Mouse (Mus musculus) megakaryocyte, embryonic 14.5 days (primary cell): ENCODE measurements around the gene Lrrc45. TPM values are rescaled to one million over a fixed set of nuclear protein-coding genes. Genes with fewer than 3 reads are reported as not detected.

Experiments used
- H3K27me3 ChIP-seq: replicated peaks from 2 replicates; pipeline ENCODE3; 2012; ENCODE audit warnings: inconsistent platforms
- H3K36me3 ChIP-seq: replicated peaks from 2 replicates; pipeline ENCODE3; 2012; ENCODE audit warnings: low read length, inconsistent platforms, mixed read lengths
- H3K4me1 ChIP-seq: 2 replicates; pipeline ENCODE4 v1.6.1; 2012; ENCODE audit warnings: inconsistent platforms
- H3K4me3 ChIP-seq: replicated peaks from 2 replicates; pipeline ENCODE3; 2012; ENCODE audit warnings: moderate library complexity, mild to moderate bottlenecking, inconsistent platforms
- H3K9me3 ChIP-seq: 2 replicates; pipeline ENCODE4 v1.6.1; 2012; ENCODE audit warnings: inconsistent platforms
- FLI1 ChIP-seq: IDR thresholded peaks from 2 replicates; pipeline ENCODE4 v1.6.1; 2012; ENCODE audit warnings: low read length, inconsistent platforms, mixed read lengths
- GATA1 ChIP-seq: IDR thresholded peaks from 3 replicates; pipeline ENCODE4 v1.6.1; 2012; ENCODE audit warnings: mixed read lengths, low read length, inconsistent platforms, borderline replicate concordance
- polyA plus RNA-seq: library from polyadenylated mRNA; stranded (reverse); fragments of >175 nt; gene quantifications from 2 replicates; pipeline ENCODE4 v1.2.3, GENCODE M21; 2012; ENCODE audit warnings: low replicate concordance; ENCODE audit not compliant: insufficient read depth

Lrrc45 gene
- polyA plus RNA-seq, 1 experiment: 23.5 TPM

DNA sequence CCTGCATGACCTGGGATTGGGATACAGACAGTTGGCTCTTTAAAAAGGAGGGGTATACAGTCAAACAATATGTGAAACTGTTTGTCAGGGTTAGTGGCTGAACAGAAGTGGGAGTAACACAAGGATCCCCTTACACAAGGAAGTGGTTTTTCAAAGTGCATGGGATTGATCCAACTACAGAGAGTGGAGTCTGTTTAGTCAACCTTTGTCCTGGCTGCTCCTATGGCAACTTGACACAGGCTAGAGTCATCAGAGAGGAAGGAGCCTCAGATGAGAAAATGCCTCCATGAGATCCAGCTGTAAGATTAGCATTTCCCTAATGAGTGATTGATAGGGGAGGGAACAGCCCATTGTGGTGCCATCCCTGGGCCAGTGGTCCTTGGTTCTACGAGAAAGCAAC is 54.5 kb downstream of the Lrrc45 start:
- no peaks in the 10 kb centered on the region for H3K9me3 ChIP-seq
- peaks cover 37% of the 10 kb centered on the region for H3K27me3 ChIP-seq
- H3K36me3 ChIP-seq: no peaks in the 10 kb centered on the region
- H3K4me1 ChIP-seq: peaks cover 19% of the 10 kb centered on the region
- H3K4me3 ChIP-seq: no peak overlapping the region
- TF ChIP-seq FLI1 (no peak), GATA1 (no peak)

Other genes starting within 250 kb of the Lrrc45 start
- gene Arl16, start 246.3 kb upstream of the Lrrc45 start, polyA plus RNA-seq: 12.1 and 61.1 TPM in 2 replicates
- 217 and 285 TPM in 2 replicates for gene Mrpl12, start 229.3 kb upstream of the Lrrc45 start, polyA plus RNA-seq
- 47.3 and 132 TPM in 2 replicates for gene Slc25a10, start 222.1 kb upstream of the Lrrc45 start, polyA plus RNA-seq
- gene Gcgr, start 183.2 kb upstream of the Lrrc45 start, polyA plus RNA-seq: not detected in 2 replicates
- 227 and 338 TPM in 2 replicates for gene Mcrip1, start 164.2 kb upstream of the Lrrc45 start, polyA plus RNA-seq
- 0.25 TPM in 1 of 2 replicates, not detected in the other for gene Ppp1r27, start 162.8 kb upstream of the Lrrc45 start, polyA plus RNA-seq
- gene P4hb, start 140.7 kb upstream of the Lrrc45 start, polyA plus RNA-seq: 1,223 and 1,872 TPM in 2 replicates
- gene Arhgdia, start 132.3 kb upstream of the Lrrc45 start, polyA plus RNA-seq: 1,582 and 1,923 TPM in 2 replicates
- gene Alyref, start 115.6 kb upstream of the Lrrc45 start, polyA plus RNA-seq: 25.9 and 253 TPM in 2 replicates
- gene Anapc11, start 115.5 kb upstream of the Lrrc45 start, polyA plus RNA-seq: 247 and 315 TPM in 2 replicates
- gene Npb, start 105.4 kb upstream of the Lrrc45 start, polyA plus RNA-seq: 2.7 and 7.7 TPM in 2 replicates
- 143 and 168 TPM in 2 replicates for gene Pcyt2, start 96.0 kb upstream of the Lrrc45 start, polyA plus RNA-seq
- 275 and 278 TPM in 2 replicates for gene Sirt7, start 88.7 kb upstream of the Lrrc45 start, polyA plus RNA-seq
- gene Mafg, start 80.3 kb upstream of the Lrrc45 start, polyA plus RNA-seq: 59.5 and 102 TPM in 2 replicates
- gene Pycr1, start 70.2 kb upstream of the Lrrc45 start, polyA plus RNA-seq: 3.6 and 7.7 TPM in 2 replicates
- gene Myadml2, start 65.8 kb upstream of the Lrrc45 start, polyA plus RNA-seq: 0.44 TPM in 1 of 2 replicates, not detected in the other
- 0.46 TPM in 1 of 2 replicates, not detected in the other for gene Notum, start 52.8 kb upstream of the Lrrc45 start, polyA plus RNA-seq
- gene Aspscr1, start 41.0 kb upstream of the Lrrc45 start, polyA plus RNA-seq: 237 and 458 TPM in 2 replicates
- gene Cenpx, start 187 bp upstream of the Lrrc45 start, polyA plus RNA-seq: 93.0 and 128 TPM in 2 replicates
- 1.8 and 2.3 TPM in 2 replicates for gene Rac3, start 7.5 kb downstream of the Lrrc45 start, polyA plus RNA-seq
- 100 and 241 TPM in 2 replicates for gene Dcxr, start 13.4 kb downstream of the Lrrc45 start, polyA plus RNA-seq
- gene Cbr2, start 18.2 kb downstream of the Lrrc45 start, polyA plus RNA-seq: 2.1 TPM in 1 of 2 replicates, not detected in the other
- gene Hmga1b, start 48.9 kb downstream of the Lrrc45 start, polyA plus RNA-seq: 601 and 1,141 TPM in 2 replicates
- 26.0 and 43.8 TPM in 2 replicates for gene Rfng, start 70.3 kb downstream of the Lrrc45 start, polyA plus RNA-seq
- gene Gps1, start 70.3 kb downstream of the Lrrc45 start, polyA plus RNA-seq: 13.8 and 27.0 TPM in 2 replicates
- 29.4 and 74.3 TPM in 2 replicates for gene Dus1l, start 82.5 kb downstream of the Lrrc45 start, polyA plus RNA-seq
- 328 and 589 TPM in 2 replicates for gene Fasn, start 110.6 kb downstream of the Lrrc45 start, polyA plus RNA-seq
- gene Ccdc57, start 218.9 kb downstream of the Lrrc45 start, polyA plus RNA-seq: 2.0 TPM in 1 of 2 replicates, not detected in the other
- 673 and 816 TPM in 2 replicates for gene Slc16a3, start 234.6 kb downstream of the Lrrc45 start, polyA plus RNA-seq